Mouse (Mus musculus): ENCODE data around the gene 2200002D01Rik. TPM values are rescaled to one million over a fixed set of nuclear protein-coding genes. Genes with fewer than 3 reads are reported as not detected.
"Not testable (repeated sequence)": the region's sequence is repeated elsewhere in the genome, so short reads cannot be mapped to it uniquely, and the experiment has no call there.

The 2200002D01Rik gene
- total and polyA plus RNA-seq, 3 experiments: 0.22 TPM; not detected in 2

DNA sequence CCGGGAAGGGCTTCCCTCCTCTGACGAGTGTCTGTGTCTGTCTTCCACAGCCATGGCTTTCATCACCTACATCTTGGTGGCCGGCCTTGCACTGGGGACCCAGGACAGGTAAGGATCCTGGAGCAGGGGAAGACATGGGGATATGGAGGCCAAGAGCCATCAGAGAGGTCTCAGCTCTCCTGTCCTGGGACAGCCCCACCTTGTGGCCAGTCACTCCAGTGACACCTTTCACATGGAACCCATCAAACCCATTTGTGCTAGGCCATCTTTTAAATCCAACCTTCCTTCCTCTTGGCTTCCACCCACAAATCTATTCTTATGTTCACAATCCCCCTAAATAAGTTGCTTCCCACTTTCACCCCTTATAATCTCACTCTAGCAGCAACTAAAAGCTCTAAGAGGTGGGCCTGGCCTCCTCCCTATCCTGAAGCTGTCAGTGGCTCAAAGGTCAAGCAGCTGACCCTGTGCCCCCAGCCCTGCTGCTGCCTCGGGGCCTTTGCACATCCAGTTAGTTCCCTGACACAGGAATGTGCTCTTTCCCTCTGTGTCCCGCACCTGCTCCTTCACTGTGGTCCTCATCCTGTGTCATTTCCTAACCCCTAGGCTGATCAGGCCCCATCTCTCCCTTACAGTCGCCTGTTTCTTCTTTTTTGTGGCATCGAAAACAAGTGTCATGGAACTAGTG is 3.4 kb downstream of the 2200002D01Rik start:
- DNase-seq (ENCODE audit: low spot score): peak; percentile 47
- Histone ChIP-seq H3K27me3 (ENCODE audit: insufficient read depth, low read length) (no peaks in the 10 kb centered on the region), H3K36me3 (replicated peaks) (peaks cover 93% of the 10 kb centered on the region), H3K4me1 (ENCODE audit: insufficient read depth, low read depth, low read length) (peaks cover 51% of the 10 kb centered on the region), H3K4me3 (ENCODE audit: low read depth, low read length) (no peak overlapping the region), H3K9me3 (replicated peaks) (no peaks in the 10 kb centered on the region)
- TF ChIP-seq GATA1 (IDR thresholded peaks at IDR 0.05; ENCODE audit: borderline replicate concordance, low read length): no peak
- peak; percentile 58 for TF ChIP-seq CTCF (IDR thresholded peaks at IDR 0.05; ENCODE audit: low read depth, low read length)
- no peak for ATAC-seq (ENCODE audit: extremely low read depth, insufficient number of reproducible peaks, low FRiP score, poor library complexity, severe bottlenecking)

DNA sequence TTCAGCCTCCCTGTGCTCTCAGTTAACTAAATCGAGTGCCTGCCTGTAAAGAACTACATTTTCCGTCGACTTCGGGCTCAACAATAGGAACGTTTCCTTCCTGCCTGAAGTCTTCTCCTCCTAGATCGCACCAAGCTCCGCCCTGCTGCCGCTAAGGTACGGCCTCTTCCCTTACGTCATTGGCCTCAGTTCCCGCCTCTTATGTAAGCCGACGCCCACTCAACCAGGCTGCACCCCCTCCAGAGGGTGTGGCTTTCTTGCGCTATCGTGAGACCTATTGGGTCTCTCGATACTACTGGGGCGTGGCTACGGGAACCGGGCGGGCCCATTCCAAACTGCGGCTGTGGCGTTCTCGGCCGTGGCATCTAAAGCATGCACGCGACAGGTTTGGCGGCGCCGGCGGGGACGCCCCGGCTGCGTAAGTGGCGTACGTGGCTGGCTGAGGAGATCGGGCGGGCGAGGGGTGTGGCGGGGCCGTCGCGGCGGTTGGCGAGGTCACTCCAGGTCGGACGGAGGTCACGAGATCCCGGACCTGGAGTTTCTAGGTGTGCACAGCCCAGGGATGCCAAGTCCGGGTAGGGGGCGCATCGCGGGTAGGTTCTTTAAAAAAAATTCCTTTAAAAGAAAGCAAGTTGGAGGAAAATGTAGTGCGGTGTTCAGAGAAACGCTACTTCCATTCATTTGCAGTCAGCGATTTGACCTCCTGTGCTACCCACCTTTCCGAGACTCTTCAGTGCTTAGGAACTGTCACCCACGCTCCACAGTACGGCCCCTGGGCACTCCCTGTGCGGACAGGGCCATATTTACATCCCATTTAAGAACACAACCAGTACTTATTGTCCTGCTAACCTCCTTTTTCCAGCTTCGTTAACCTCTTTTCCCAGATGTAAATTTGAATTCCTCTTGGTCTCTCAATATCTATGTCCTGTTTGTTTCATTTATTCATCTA is 10.0 kb downstream of the 2200002D01Rik start, which contains the start of gene Yif1b:
TSS of gene Yif1b (plus strand) at position 311 of the 949 bp plus-strand sequence.
- TF ChIP-seq POLR2AphosphoS5 (IDR thresholded peaks at IDR 0.05; ENCODE audit: insufficient replicate concordance, low read depth, low read length): no peak
- TF ChIP-seq GATA1 (IDR thresholded peaks at IDR 0.05; ENCODE audit: borderline replicate concordance, low read length): no peak
- TF ChIP-seq TAL1 (conservative IDR thresholded peaks at IDR 0.05; ENCODE audit: low read depth, low read length): no peak
- no peak for TF ChIP-seq CTCF (IDR thresholded peaks at IDR 0.05; ENCODE audit: low read depth, low read length)
- TF ChIP-seq GATA2 (IDR thresholded peaks at IDR 0.05; ENCODE audit: borderline replicate concordance, low read depth, low read length): no peak
- H3K4me3 ChIP-seq (ENCODE audit: low read depth, low read length): peak within 1 kb of the TSS; percentile 77
- peak; percentile 98 for ATAC-seq (ENCODE audit: extremely low read depth, insufficient number of reproducible peaks, low FRiP score, poor library complexity, severe bottlenecking)
- H3K36me3 ChIP-seq (replicated peaks): peaks cover 38% of the 10 kb centered on the region
- H3K9me3 ChIP-seq (replicated peaks): no peaks in the 10 kb centered on the region
- no peaks in the 10 kb centered on the region for H3K27me3 ChIP-seq (ENCODE audit: insufficient read depth, low read length)
- DNase-seq (ENCODE audit: low spot score): peak; percentile 94
- H3K4me1 ChIP-seq (ENCODE audit: insufficient read depth, low read depth, low read length): peaks cover 52% of the 10 kb centered on the region

DNA sequence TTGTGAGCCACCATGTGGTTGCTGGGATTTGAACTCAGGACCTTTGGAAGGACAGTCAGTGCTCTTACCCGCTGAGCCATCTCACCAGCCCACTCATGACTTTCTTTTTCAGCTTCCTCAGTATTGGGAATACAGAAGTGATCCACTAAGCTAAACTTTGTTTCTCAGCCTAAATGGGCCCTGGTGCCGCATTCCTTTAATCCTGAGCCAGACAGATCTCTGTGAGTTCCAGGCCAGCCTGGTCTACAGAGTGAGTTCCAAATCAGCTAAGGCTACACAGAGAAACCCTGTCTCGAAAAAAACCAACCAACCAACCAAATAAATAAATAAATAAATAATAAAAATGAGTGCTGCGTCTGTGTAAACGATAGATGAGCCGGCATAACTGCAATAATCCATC is 10.7 kb downstream of the 2200002D01Rik start:
- not testable (repeated sequence) for H3K27me3 ChIP-seq (ENCODE audit: insufficient read depth, low read length); ATAC-seq (ENCODE audit: extremely low read depth, insufficient number of reproducible peaks, low FRiP score, poor library complexity, severe bottlenecking); DNase-seq (ENCODE audit: low spot score); H3K9me3 ChIP-seq (replicated peaks)
- Histone ChIP-seq H3K4me1 (ENCODE audit: insufficient read depth, low read depth, low read length) (peaks cover 46% of the 10 kb centered on the region), H3K36me3 (replicated peaks) (peaks cover 31% of the 10 kb centered on the region), H3K4me3 (ENCODE audit: low read depth, low read length) (peak overlapping the region; percentile 77)

DNA sequence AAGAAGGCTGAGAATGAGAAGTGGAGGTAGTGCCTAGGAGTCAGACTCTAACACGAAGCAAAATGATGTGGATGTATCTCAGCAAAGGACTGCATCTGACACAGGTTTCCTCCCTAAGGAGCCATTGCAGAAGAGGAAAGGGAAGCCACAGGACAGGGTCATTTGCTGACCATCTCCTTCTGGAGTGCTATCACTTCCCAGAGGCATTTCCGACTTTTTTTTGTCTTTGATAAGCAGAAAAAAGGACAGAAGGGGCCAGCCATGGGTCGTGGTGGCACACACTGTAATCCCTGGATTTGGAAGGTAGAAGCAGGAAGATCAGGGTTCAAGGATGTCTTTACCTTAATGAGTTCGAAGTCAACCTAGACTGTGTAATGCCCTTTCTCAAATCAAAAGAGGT is 11.7 kb downstream of the 2200002D01Rik start:
- 0 out of 2 replicates have a peak, but pooled peaks cover 5% of the 10 kb centered on the region for H3K9me3 ChIP-seq (replicated peaks)
- peaks cover 38% of the 10 kb centered on the region for H3K4me1 ChIP-seq (ENCODE audit: insufficient read depth, low read depth, low read length)
- H3K36me3 ChIP-seq (replicated peaks): peaks cover 23% of the 10 kb centered on the region
- ATAC-seq (ENCODE audit: extremely low read depth, insufficient number of reproducible peaks, low FRiP score, poor library complexity, severe bottlenecking) (no peak), DNase-seq (ENCODE audit: low spot score) (no peak)
- H3K4me3 ChIP-seq (ENCODE audit: low read depth, low read length): no peak overlapping the region
- H3K27me3 ChIP-seq (ENCODE audit: insufficient read depth, low read length): peaks cover 10% of the 10 kb centered on the region
- TF ChIP-seq POLR2AphosphoS5 (IDR thresholded peaks at IDR 0.05; ENCODE audit: insufficient replicate concordance, low read depth, low read length) (no peak), GATA2 (IDR thresholded peaks at IDR 0.05; ENCODE audit: borderline replicate concordance, low read depth, low read length) (no peak), GATA1 (IDR thresholded peaks at IDR 0.05; ENCODE audit: borderline replicate concordance, low read length) (no peak), TAL1 (conservative IDR thresholded peaks at IDR 0.05; ENCODE audit: low read depth, low read length) (no peak), CTCF (IDR thresholded peaks at IDR 0.05; ENCODE audit: low read depth, low read length) (no peak)

DNA sequence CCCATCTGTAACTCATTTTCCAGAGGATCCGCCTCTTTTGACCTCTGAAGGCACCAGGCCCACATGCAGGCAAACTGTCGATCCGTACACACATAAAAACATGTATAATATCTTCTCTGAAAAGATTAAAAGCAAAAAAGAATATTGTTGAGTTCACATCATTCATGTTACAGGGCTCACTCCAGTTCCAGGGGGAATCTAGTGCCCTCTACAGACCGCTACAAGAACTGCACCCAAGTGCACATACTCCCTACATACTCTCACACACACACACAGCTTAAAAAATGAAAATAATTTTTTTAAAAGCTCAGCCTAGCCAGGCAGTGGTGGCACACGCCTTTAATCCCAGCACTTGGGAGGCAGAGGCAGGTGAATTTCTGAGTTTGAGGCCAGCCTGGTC is 13.6 kb downstream of the 2200002D01Rik start:
- H3K27me3 ChIP-seq (ENCODE audit: insufficient read depth, low read length): peaks cover 27% of the 10 kb centered on the region
- ATAC-seq (ENCODE audit: extremely low read depth, insufficient number of reproducible peaks, low FRiP score, poor library complexity, severe bottlenecking): no peak
- peaks cover 4% of the 10 kb centered on the region for H3K36me3 ChIP-seq (replicated peaks)
- 0 out of 2 replicates have a peak, but pooled peaks cover 5% of the 10 kb centered on the region for H3K9me3 ChIP-seq (replicated peaks)
- H3K4me1 ChIP-seq (ENCODE audit: insufficient read depth, low read depth, low read length): peaks cover 19% of the 10 kb centered on the region
- no peak for DNase-seq (ENCODE audit: low spot score)
- TF ChIP-seq CTCF (IDR thresholded peaks at IDR 0.05; ENCODE audit: low read depth, low read length) (peak; percentile 28; the same call in 1 of the 2 replicates), POLR2AphosphoS5 (IDR thresholded peaks at IDR 0.05; ENCODE audit: insufficient replicate concordance, low read depth, low read length) (no peak)
- H3K4me3 ChIP-seq (ENCODE audit: low read depth, low read length): no peak overlapping the region

DNA sequence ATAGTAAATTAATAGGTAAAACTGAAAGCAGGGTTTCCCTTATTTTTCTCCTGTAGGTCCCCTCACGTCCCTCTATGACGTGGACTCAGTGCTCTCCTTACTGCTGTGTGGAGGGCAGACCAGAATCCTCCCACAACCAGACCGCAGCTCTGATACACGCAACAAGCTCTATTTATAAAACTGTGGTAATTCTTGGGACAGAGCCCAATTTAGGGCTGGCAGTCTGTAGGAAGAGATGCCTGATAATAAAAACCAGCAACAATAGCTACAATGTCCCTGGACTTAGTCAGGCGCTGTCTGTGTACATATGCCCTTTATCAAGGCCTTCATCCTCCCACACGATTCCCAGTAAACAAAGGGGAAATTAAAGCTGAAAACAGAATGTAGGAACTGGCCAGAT is 14.5 kb downstream of the 2200002D01Rik start:
- no peak for ATAC-seq (ENCODE audit: extremely low read depth, insufficient number of reproducible peaks, low FRiP score, poor library complexity, severe bottlenecking)
- Histone ChIP-seq H3K27me3 (ENCODE audit: insufficient read depth, low read length) (peaks cover 36% of the 10 kb centered on the region), H3K4me1 (ENCODE audit: insufficient read depth, low read depth, low read length) (peaks cover 10% of the 10 kb centered on the region; the same call in 1 of the 2 replicates), H3K4me3 (ENCODE audit: low read depth, low read length) (no peak overlapping the region), H3K36me3 (replicated peaks) (no peaks in the 10 kb centered on the region), H3K9me3 (replicated peaks) (0 out of 2 replicates have a peak, but pooled peaks cover 5% of the 10 kb centered on the region)
- TF ChIP-seq POLR2AphosphoS5 (IDR thresholded peaks at IDR 0.05; ENCODE audit: insufficient replicate concordance, low read depth, low read length) (no peak), GATA2 (IDR thresholded peaks at IDR 0.05; ENCODE audit: borderline replicate concordance, low read depth, low read length) (no peak), CTCF (IDR thresholded peaks at IDR 0.05; ENCODE audit: low read depth, low read length) (no peak), TAL1 (conservative IDR thresholded peaks at IDR 0.05; ENCODE audit: low read depth, low read length) (no peak), GATA1 (IDR thresholded peaks at IDR 0.05; ENCODE audit: borderline replicate concordance, low read length) (no peak)
- no peak for DNase-seq (ENCODE audit: low spot score)

Data from G1E (cell line).